ENCODE assay signal across 14 mouse cellular contexts in genomic region chr16:19912582-19912981, GRCm38 (mm10).
"Had no signal": no experiment of that assay in that cellular context is flagged by ENCODE, and none has a peak within 500 bp of the region (broad histone marks: within the 10 kb centered on the region; RNA-seq: fewer than 3 reads in every experiment).

No protein-coding gene starts in this region.

- H3K9me3 ChIP-seq: limb, embryonic 10.5 days; liver, embryonic 12.5 days; lung, embryonic 15.5 days; midbrain, embryonic 12.5 days; neural tube, embryonic 13.5 days had no signal

- ATAC-seq: liver, embryonic 12.5 days; midbrain, embryonic 16.5 days had no signal

- H3K4me3 ChIP-seq: limb, embryonic 10.5 days; liver, embryonic 12.5 days; lung, embryonic 15.5 days; midbrain, embryonic 12.5 days; neural tube, embryonic 13.5 days had no signal

- H3K27ac ChIP-seq: limb, embryonic 10.5 days; liver, embryonic 12.5 days; lung, embryonic 15.5 days; midbrain, embryonic 12.5 days; neural tube, embryonic 13.5 days had no signal

- H3K4me2 ChIP-seq: liver, embryonic 12.5 days; lung, embryonic 15.5 days; midbrain, embryonic 12.5 days; neural tube, embryonic 13.5 days had no signal

- H3K4me1 ChIP-seq: limb, embryonic 10.5 days; liver, embryonic 12.5 days; lung, embryonic 15.5 days; midbrain, embryonic 12.5 days; neural tube, embryonic 13.5 days had no signal

- H3K9ac ChIP-seq: liver, embryonic 12.5 days; lung, embryonic 15.5 days; midbrain, embryonic 12.5 days; neural tube, embryonic 13.5 days had no signal

- DNase-seq: kidney, adult 18-20 months; kidney, postnatal 14 days; lung, postnatal 36 days; retina, postnatal 1 day; right cerebral cortex, postnatal 4 days; spleen, adult 18-20 months; thymus, adult 18-20 months; thymus, postnatal 14 days had no signal

- H3K27me3 ChIP-seq: liver, embryonic 12.5 days; lung, embryonic 15.5 days; midbrain, embryonic 12.5 days; neural tube, embryonic 13.5 days had no signal

- H3K36me3 ChIP-seq: limb, embryonic 10.5 days; liver, embryonic 12.5 days; lung, embryonic 15.5 days; midbrain, embryonic 12.5 days; neural tube, embryonic 13.5 days had no signal
